Mouse (Mus musculus): Measurements from ENCODE around the gene Hyls1.

- TF ChIP-seq HCFC1 (IDR thresholded peaks at IDR 0.05; ENCODE audit: borderline replicate concordance, insufficient read depth, low read length) (no peak), CHD2 (IDR thresholded peaks at IDR 0.05; ENCODE audit: low read depth, low read length) (no peak)
These were observed 21.7 kb downstream of the Hyls1 start for GRCm38 (mm10) chr9:35548455-35548854.
